Mouse (Mus musculus): ENCODE results near the gene Bola1. TPM values are rescaled to one million over a fixed set of nuclear protein-coding genes. Genes with fewer than 3 reads are reported as not detected.
A peak's percentile ranks its signal among the peaks of the same experiment; 100 is the strongest.
"Not testable (repeated sequence)": the region's sequence is repeated elsewhere in the genome, so short reads cannot be mapped to it uniquely, and the experiment has no call there.

Bola1 gene
- 10 to 100 TPM; 23.3 to 28.3 TPM for total RNA-seq (2021)
- long read RNA-seq, experiment 1, transcript Bola1-201 (2 exons, 729 nt), result major isoform, 20 of 25 reads
- long read RNA-seq, experiment 1, partial matches to known transcripts, result 0 of 25 reads
- long read RNA-seq, experiment 1, other reads (novel, unspliced or antisense), result 5 of 25 reads
- long read RNA-seq, experiment 2, transcript Bola1-201 (2 exons, 729 nt), result major isoform, 19 of 20 reads
- long read RNA-seq, experiment 2, partial matches to known transcripts, result 1 of 20 reads
- long read RNA-seq, experiment 2, other reads (novel, unspliced or antisense), result 0 of 20 reads

GRCm38 (mm10) chr3:96219661-96220130, at the start of gene Bola1, which contains the start of gene Hist2h2ab:
Gene Bola1 (minus strand): TSS chr3:96219709.
Gene Hist2h2ab (plus strand): TSS chr3:96219865.
- DNase-seq, result peak; percentile 65

- DNase-seq, result not testable (repeated sequence)
These were observed 49.4 kb upstream of the Bola1 start for GRCm38 (mm10) chr3:96268776-96269378.

- DNase-seq, result peak; percentile 66
These were observed 48.7 kb upstream of the Bola1 start, which contains the start of gene Hist2h3b for GRCm38 (mm10) chr3:96268051-96268775. Gene Hist2h3b (plus strand): TSS chr3:96268654.

DNA sequence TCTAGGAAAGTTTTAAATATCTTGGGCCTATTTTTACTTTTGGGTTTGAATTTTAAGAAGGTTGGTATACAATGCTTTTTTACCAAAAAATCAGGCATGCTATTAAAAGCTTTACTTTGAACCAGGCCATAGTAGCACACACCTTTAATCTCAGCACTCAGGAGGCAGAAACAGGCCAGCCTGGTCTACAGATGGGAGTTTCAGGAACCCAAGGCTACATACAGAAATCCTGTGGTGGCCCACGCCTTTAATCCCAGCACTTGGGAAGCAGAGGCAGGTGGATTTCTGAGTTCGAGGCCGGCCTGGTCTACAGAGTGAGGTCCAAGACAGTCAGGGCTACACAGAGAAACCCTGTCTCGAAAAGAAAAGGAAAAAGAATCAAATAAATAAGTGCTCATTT, 48.0 kb upstream of the Bola1 start:
- DNase-seq, result no peak

DNA sequence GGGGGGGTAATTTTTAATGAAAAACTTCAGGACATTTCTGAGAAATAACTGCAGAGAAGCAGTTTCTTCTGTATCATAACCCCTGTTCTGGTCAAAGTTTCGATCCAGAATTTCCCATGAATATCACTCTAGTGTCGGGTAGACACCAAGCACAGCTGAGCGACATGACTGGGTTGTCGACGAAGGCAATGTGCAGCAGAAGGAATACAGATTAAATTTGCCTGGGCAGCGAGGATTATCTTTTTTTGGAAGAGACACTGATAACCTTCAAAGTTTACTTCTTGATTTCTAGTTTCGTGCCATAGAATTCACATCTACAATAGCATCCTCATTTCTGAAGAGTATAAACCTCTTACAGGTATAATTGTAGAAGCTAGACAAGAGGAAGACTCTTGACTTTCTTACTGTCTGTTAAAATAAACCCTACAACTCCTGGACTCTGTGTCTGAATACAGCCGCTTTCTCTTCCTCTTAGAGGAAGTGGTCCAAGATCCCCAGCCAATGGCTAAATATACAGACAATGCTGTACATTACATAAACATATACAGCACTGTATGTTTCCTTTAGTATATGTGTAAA, 46.7 kb upstream of the Bola1 start:
- DNase-seq, result no peak

GRCm38 (mm10) chr3:96264404-96264949, 45.0 kb upstream of the Bola1 start:
- DNase-seq, result no peak

DNA sequence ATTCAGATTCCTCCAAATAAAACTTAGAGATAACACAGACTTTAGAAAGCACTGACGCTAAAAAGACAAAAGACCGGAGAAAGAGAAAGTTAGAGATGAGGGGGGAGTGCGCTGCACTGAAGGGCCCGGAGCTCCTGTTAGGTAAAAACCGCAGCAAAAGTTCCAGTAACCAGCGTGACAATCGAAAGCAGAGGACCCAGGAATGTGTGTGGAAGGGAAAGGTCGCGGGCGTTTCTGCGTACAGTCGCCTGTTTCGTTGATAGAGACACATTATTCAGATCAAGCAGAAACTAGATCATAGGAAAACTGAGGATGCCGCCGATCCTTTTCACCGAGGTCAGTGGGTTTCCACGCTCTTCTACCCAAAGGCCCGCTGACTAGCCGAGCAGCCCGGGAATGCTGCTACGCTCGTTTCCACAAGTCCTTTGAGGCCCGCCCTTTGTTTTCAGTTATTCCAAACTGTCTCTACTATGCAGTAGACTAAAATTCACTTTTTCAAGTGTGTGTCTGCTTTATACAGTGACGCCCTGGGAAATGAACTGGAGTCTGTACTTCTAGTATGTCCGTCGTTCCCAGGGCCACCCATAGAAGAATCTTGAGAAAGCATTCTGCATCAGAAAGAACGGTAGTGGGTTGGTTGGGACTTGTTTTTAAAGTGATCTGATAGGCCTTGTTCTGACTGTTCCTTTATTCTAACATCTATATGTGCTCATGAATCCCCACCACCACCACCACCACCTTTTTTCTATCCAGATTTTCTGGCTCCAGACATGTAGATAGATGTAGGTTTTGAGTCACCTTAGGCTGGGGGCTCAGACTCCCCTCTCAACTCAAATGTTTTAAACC, 44.3 kb upstream of the Bola1 start:
- DNase-seq, result peak; percentile 29

GRCm38 (mm10) chr3:96262979-96263550, 43.6 kb upstream of the Bola1 start, which contains the start of gene Hist2h4:
Gene Hist2h4 (minus strand): TSS chr3:96263311.
- peak; percentile 85 for DNase-seq

- DNase-seq, result peak; percentile 67
These were observed 42.8 kb upstream of the Bola1 start for GRCm38 (mm10) chr3:96262216-96262875.

DNA sequence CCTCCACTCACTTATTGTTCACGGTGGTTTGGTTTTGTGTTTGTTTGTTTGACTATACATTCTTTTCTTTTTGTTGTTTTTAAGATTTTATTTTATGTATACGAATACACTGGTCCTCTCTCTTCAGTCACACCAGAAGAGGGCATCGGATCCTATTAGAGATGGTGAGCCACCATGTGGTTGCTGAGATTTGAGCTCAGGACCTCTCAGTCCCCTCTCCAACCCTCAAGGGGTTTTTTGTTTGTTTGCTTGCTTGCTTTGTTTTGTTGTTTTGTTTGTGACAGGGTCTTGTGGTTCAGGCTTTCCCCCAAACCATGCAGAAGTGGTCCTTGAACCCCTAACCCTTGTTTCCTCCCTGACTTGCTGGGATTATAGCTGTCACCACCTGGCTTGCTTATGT, 42.1 kb upstream of the Bola1 start:
- DNase-seq, result no peak

DNA sequence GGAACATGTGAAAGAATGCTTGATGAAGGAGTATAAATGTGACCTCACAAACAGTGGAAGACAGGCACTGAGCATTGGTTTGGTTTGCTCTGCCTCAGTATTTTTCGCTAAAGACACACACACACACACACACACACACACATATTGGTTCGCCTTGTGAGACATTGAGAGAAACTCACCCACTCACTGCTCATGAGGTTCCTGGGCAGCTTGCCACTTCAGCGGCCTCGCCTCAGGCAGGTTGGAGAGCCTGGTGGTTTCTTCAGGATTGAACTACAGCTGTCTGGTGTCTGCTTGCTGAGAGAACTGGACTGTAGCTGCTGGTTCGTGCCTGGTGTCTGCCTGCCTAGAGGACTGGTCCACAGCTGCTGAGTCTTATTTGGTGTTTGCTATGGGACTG, 40.7 kb upstream of the Bola1 start:
- DNase-seq, result no peak

- DNase-seq, result no peak
These were observed 37.7 kb upstream of the Bola1 start for GRCm38 (mm10) chr3:96257190-96257589.

GRCm38 (mm10) chr3:96255926-96256593, 36.6 kb upstream of the Bola1 start:
- no peak for DNase-seq

GRCm38 (mm10) chr3:96254683-96255355, 35.3 kb upstream of the Bola1 start:
- DNase-seq, result no peak

GRCm38 (mm10) chr3:96251787-96252186, 32.3 kb upstream of the Bola1 start:
- no peak for DNase-seq

- DNase-seq, result no peak
These were observed 31.4 kb upstream of the Bola1 start for GRCm38 (mm10) chr3:96250890-96251289.

DNA sequence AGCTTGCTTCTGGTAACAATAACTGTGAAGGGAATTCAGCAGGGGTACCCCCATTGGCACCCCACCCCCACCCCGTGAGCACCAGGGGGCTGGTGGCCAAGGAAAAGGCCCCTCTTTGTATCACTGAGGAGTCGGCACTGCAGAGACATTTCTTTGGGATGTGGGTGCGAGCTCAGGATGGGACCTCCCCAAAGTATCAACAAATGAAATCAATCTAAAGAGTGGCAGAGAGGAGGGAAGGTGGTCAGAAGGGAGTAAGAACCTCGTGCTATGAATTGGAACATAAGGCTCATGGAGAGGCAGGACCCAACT, 29.5 kb upstream of the Bola1 start:
- DNase-seq, result no peak

DNA sequence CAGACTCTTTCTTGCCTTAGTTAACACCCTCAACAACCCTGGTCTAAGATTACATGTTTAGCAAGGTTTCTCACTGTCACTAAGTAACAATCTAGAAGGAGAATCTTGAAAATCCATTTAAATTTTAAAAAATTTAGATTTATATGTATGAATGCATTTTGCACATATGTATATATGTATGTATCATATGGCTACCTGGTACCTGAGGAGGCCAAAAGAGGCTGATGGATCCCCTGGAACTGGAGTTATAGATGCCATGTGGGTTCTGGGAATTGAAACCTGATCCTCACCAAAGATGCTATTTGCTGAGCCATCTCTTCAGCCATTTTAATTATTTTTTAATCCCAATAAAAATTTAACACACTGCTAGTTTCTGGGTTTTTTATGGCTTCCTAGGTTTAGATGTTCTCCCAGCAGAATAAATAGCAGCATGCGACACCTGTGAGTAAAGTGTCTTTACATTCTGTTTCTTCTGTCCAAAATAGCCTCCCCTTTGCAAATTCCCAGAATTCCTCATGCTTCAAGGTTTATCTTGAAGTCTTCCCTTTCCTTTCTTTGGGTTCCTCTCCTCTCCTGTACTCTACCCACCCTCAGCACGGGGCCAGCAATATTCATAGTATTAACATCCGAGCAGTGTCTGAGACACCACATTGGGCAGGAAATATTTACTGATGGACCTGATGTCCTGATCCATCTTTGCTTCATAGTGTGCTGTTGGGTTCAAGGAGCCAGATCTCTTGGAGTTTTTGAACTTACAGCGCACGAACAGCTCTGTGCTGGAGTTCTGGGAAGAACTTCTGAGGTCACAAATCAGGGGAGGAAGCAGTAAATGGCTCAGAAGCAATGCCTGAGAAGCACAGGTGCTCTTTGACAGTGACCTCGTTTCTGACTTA, 28.9 kb upstream of the Bola1 start:
- no peak for DNase-seq

Data from gastrocnemius, postnatal 10 days (tissue).